Mouse (Mus musculus) spleen, postnatal 4 days (tissue): Measurements from ENCODE around the gene Crkl.

ENCODE experiments used
- DNase-seq, 2 experiments: peaks; one replicate each; pipeline ENCODE4 v3.0.0; 2022; ENCODE audit warnings: low spot score in 2 of 2

Gene Crkl

GRCm38 (mm10) chr16:17451541-17452372 lies at the start of gene Crkl:
Gene Crkl, plus strand, starts transcription at chr16:17451987.
- DNase-seq = peak; percentile 97 to 99

- peak; percentile 57 to 75 for DNase-seq
These were observed 48.9 kb upstream of the Crkl start for GRCm38 (mm10) chr16:17402855-17403254.

- DNase-seq = no peak
These were observed 46.5 kb upstream of the Crkl start for GRCm38 (mm10) chr16:17405271-17405696.

GRCm38 (mm10) chr16:17405736-17406443 lies 45.9 kb upstream of the Crkl start, which contains the start of the genes Snap29 and Pi4ka:
Gene Snap29, plus strand, starts transcription at chr16:17405986.
Gene Pi4ka, minus strand, starts transcription at chr16:17406314.
- peak; percentile 100 for DNase-seq

- DNase-seq = peak in 1 of 2 experiments; percentile 18
These were observed 45.1 kb upstream of the Crkl start for GRCm38 (mm10) chr16:17406512-17407231.

GRCm38 (mm10) chr16:17409046-17409445 lies 42.7 kb upstream of the Crkl start:
- DNase-seq = peak in 1 of 2 experiments; percentile 38

GRCm38 (mm10) chr16:17410209-17410608 lies 41.6 kb upstream of the Crkl start:
- no peak for DNase-seq

GRCm38 (mm10) chr16:17423021-17423420 lies 28.8 kb upstream of the Crkl start:
- DNase-seq = no peak

- no peak for DNase-seq
These were observed 19.2 kb upstream of the Crkl start for GRCm38 (mm10) chr16:17432576-17432975.

- DNase-seq = peak in 1 of 2 experiments; percentile 50
These were observed 557 bp downstream of the Crkl start for GRCm38 (mm10) chr16:17452373-17452715.

- no peak for DNase-seq
These were observed 5.1 kb downstream of the Crkl start for GRCm38 (mm10) chr16:17456901-17457300.

- DNase-seq = peak; percentile 62 to 74
These were observed 8.5 kb downstream of the Crkl start for GRCm38 (mm10) chr16:17460254-17460653.

- DNase-seq = no peak
These were observed 9.8 kb downstream of the Crkl start for GRCm38 (mm10) chr16:17461596-17461995.

GRCm38 (mm10) chr16:17463184-17463583 lies 11.4 kb downstream of the Crkl start:
- no peak for DNase-seq

- no peak for DNase-seq
These were observed 15.3 kb downstream of the Crkl start for GRCm38 (mm10) chr16:17466875-17467663.

GRCm38 (mm10) chr16:17472498-17472897 lies 20.7 kb downstream of the Crkl start:
- no peak for DNase-seq

- peak in 1 of 2 experiments; percentile 22 for DNase-seq
These were observed 22.3 kb downstream of the Crkl start for GRCm38 (mm10) chr16:17474091-17474490.

- DNase-seq = no peak
These were observed 23.0 kb downstream of the Crkl start for GRCm38 (mm10) chr16:17474761-17475160.

GRCm38 (mm10) chr16:17475326-17475725 lies 23.5 kb downstream of the Crkl start:
- no peak for DNase-seq

GRCm38 (mm10) chr16:17478331-17478943 lies 26.6 kb downstream of the Crkl start:
- no peak for DNase-seq

GRCm38 (mm10) chr16:17481465-17481864 lies 29.7 kb downstream of the Crkl start:
- no peak for DNase-seq
